Mouse (Mus musculus): ENCODE data around the gene Kcnq5.

DNA sequence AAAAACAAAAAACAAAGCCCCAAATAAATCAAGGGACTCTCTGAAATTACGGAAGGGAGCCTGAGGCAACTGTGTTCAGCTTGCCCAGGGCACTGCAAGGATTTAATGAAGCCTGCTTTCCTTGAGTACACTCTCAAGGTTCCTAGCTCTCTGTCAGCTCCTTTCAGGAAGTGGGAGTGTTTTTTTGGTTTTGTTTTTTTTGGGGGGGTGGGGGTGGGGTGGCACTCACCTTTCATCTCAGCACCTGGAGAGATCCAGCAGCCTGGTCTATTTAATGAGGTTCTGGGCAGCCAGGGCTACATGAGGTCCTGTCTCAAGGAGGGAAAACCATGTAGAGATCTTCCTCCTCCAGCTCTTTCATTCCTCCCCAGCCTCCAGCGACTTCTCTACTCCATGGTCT, 612.4 kb downstream of the Kcnq5 start, which contains the start of gene Khdc1a:
- TF ChIP-seq CHD1 (IDR thresholded peaks at IDR 0.05; ENCODE audit: low read depth, low read length) (no peak), POLR2A (IDR thresholded peaks at IDR 0.05; ENCODE audit: control insufficient read depth in 1 of 2, insufficient read depth in 1 of 2, low read depth in 1 of 2, low read length in 2 of 2, poor library complexity in 1 of 2) (no peak), EP300 (IDR thresholded peaks at IDR 0.05; ENCODE audit: low read depth in 1 of 2, low read length in 2 of 2) (no peak), CTCF (IDR thresholded peaks at IDR 0.05 in 2 of 3, conservative IDR thresholded peaks at IDR 0.05 in 1 of 3; ENCODE audit: control insufficient read depth in 1 of 3, insufficient read depth in 1 of 3, low read depth in 2 of 3, low read length in 3 of 3, poor library complexity in 1 of 3, severe bottlenecking in 1 of 3) (no peak), MAFK (IDR thresholded peaks at IDR 0.05; ENCODE audit: borderline replicate concordance, low read depth, low read length) (no peak), GATA1 (IDR thresholded peaks at IDR 0.05; ENCODE audit: low read depth, low read length) (no peak), TBP (IDR thresholded peaks at IDR 0.05; ENCODE audit: low read depth, low read length) (no peak)
